Mouse (Mus musculus) ES-E14 (cell line): Measurements from ENCODE around the gene Slc15a4. TPM values are rescaled to one million over a fixed set of nuclear protein-coding genes. Genes with fewer than 3 reads are reported as not detected.

Experiments
- DNase-seq: peaks from one replicate; pipeline ENCODE4 v3.0.0-alpha.2; 2013; ENCODE audit warnings: low read depth, low spot score
- H3K27ac ChIP-seq: 2 replicates; pipeline ENCODE4 v1.5.1; 2012; ENCODE audit warnings: low read depth, mild to moderate bottlenecking, low read length, moderate library complexity, mixed read lengths; ENCODE audit not compliant: poor library complexity, insufficient read depth, severe bottlenecking
- H3K36me3 ChIP-seq: 2 replicates; pipeline ENCODE4 v1.6.1; 2012; ENCODE audit warnings: mild to moderate bottlenecking, low read length, moderate library complexity, mixed read lengths; ENCODE audit not compliant: control insufficient read depth, poor library complexity, insufficient read depth, severe bottlenecking
- H3K4me1 ChIP-seq, 2 experiments: fragments of 150-350 bp in 1 of 2; sonication (generic) in 1 of 2; 2 replicates each; pipeline ENCODE4 v1.6.1; 2012; ENCODE audit warnings: low read length in 2 of 2, mild to moderate bottlenecking in 1 of 2, mixed read lengths in 1 of 2; ENCODE audit not compliant: control insufficient read depth in 2 of 2, insufficient read depth in 2 of 2, poor library complexity in 1 of 2
- H3K4me3 ChIP-seq, 2 experiments: fragments of 150-350 bp in 1 of 2; sonication (generic) in 1 of 2; 2 replicates each; pipeline ENCODE4 v1.5.1; 2012; ENCODE audit warnings: low read length in 2 of 2, low read depth in 1 of 2, mild to moderate bottlenecking in 1 of 2, mixed read lengths in 1 of 2; ENCODE audit not compliant: insufficient read depth in 1 of 2, poor library complexity in 1 of 2, severe bottlenecking in 1 of 2
- H3K9ac ChIP-seq: 2 replicates; pipeline ENCODE4 v1.6.1; 2012; ENCODE audit warnings: low read depth, mild to moderate bottlenecking, low read length, mixed read lengths; ENCODE audit not compliant: poor library complexity, insufficient read depth, severe bottlenecking
- H3K9me3 ChIP-seq: fragments of 150-350 bp; sonication (generic); 2 replicates; pipeline ENCODE4 v1.6.1; 2012; ENCODE audit warnings: low read depth, mild to moderate bottlenecking, low read length; ENCODE audit not compliant: control insufficient read depth, insufficient read depth
- CHD2 ChIP-seq: IDR thresholded peaks from 2 replicates; pipeline ENCODE4 v1.6.1; 2014; ENCODE audit warnings: mild to moderate bottlenecking, low read depth, low read length, inconsistent platforms
- HCFC1 ChIP-seq: IDR thresholded peaks from 2 replicates; pipeline ENCODE4 v1.6.1; 2012; ENCODE audit warnings: low read length, inconsistent platforms, borderline replicate concordance; ENCODE audit not compliant: insufficient read depth
- MAFK ChIP-seq: IDR thresholded peaks from 2 replicates; pipeline ENCODE4 v1.6.1; 2014; ENCODE audit warnings: mild to moderate bottlenecking, low read depth, low read length, inconsistent platforms; ENCODE audit not compliant: insufficient read depth
- ZC3H11A ChIP-seq: IDR thresholded peaks from 2 replicates; pipeline ENCODE4 v1.6.1; 2012; ENCODE audit warnings: low read depth, mild to moderate bottlenecking, inconsistent platforms, low read length, borderline replicate concordance
- ZNF384 ChIP-seq: IDR thresholded peaks from 2 replicates; pipeline ENCODE4 v1.6.1; 2012; ENCODE audit warnings: low read depth, low read length, inconsistent platforms
- in situ Hi-C, 2 experiments: fragments of 600-800 bp; cut with MboI; formaldehyde crosslinking; loops; one replicate each; pipeline ENCODE4 v1.15.1; 2025; ENCODE audit warnings: low sequenced_read_pairs in 2 of 2, inconsistent platforms in 1 of 2; ENCODE audit not compliant: unreplicated experiment in 2 of 2
- total RNA-seq: library from RNA; depleted of rRNA; stranded (reverse); fragments of 300-350 nt; gene quantifications from 2 replicates; pipeline ENCODE4 v1.2.3, GENCODE M21; 2012

Slc15a4 gene
- total RNA-seq, 1 experiment: 50.6 TPM

- DNase-seq: no peak
- H3K4me3 ChIP-seq: peak overlapping the region; percentile 48 to 57
- peaks cover 8% of the 10 kb centered on the region for H3K36me3 ChIP-seq
- peaks cover 3 to 27% of the 10 kb centered on the region in 2 experiments for H3K4me1 ChIP-seq
- H3K27ac ChIP-seq: peak overlapping the region; percentile 74
- no peak for TF ChIP-seq ZNF384
- TF ChIP-seq CHD2: peak; percentile 53; the same call in 1 of the 2 replicates
- no peak for TF ChIP-seq ZC3H11A
- no peak for TF ChIP-seq HCFC1
- peak overlapping the region; percentile 48 for H3K9ac ChIP-seq
- in situ Hi-C loops: no loop called here
- no peaks in the 10 kb centered on the region for H3K9me3 ChIP-seq
These were observed 6.4 kb upstream of the Slc15a4 start for GRCm38 (mm10) chr5:127639067-127639605.

DNA sequence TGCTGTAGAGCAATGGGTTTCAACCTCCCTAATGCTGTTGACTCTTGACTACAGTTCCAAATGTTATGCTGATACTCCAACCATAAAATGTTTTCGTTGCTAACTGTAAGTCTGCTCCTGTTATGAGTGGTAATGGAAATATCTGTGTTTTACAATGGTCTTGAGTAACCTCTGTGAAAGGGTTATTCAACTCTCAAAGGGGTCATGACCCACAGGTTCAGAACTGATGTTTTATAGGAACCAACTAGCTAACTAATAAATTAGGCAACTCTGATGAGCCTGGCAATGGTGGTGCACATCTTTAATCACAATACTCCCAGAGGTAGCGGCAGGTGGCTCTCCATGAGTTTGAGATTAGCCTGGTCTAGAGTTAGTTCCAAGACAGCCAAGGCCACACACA is 5.5 kb upstream of the Slc15a4 start:
- DNase-seq: no peak
- TF ChIP-seq ZNF384 (no peak), HCFC1 (no peak), MAFK (no peak)
- Histone ChIP-seq H3K9ac (no peak overlapping the region), H3K27ac (peak overlapping the region; percentile 74; the same call in 1 of the 2 replicates), H3K4me3 (no peak overlapping the region), H3K4me1 (peaks cover 3 to 29% of the 10 kb centered on the region in 2 experiments), H3K36me3 (peaks cover 6% of the 10 kb centered on the region; the same call in 1 of the 2 replicates), H3K9me3 (no peaks in the 10 kb centered on the region)
- in situ Hi-C loops: no loop called here

DNA sequence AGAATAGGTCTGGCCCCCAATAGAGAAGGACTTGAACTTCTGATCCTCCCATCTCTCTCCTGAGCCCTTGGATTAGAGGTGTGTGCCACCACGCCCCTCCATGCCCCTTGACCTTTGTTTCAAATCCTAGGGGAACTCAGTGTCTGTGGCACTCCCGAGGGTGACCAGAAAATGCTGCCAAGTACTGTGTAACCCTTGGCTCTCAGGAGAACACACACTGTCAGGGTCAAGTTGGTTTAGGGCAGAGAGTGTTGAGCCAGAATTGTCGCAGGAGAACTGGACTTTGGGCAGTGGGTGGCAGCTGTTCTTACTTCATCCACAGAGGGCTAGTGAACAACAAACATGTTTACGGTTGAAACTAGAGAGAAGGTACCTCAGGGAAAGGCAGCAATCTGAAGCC is 4.9 kb upstream of the Slc15a4 start:
- no peak for DNase-seq
- Histone ChIP-seq H3K9ac (no peak overlapping the region), H3K4me3 (no peak overlapping the region), H3K27ac (0 out of 2 replicates have a peak overlapping the region, but pooled peaks have one; percentile 12), H3K9me3 (no peaks in the 10 kb centered on the region), H3K4me1 (peaks cover 3 to 30% of the 10 kb centered on the region in 2 experiments), H3K36me3 (peaks cover 3% of the 10 kb centered on the region; the same call in 1 of the 2 replicates)
- TF ChIP-seq ZNF384 (no peak), CHD2 (no peak), MAFK (no peak), HCFC1 (no peak), ZC3H11A (no peak)
- in situ Hi-C loops: no loop called here

- in situ Hi-C loops: no loop called here
- peak overlapping the region; percentile 81 to 97; a peak in 2 of 4 replicates for H3K4me3 ChIP-seq
- TF ChIP-seq MAFK: no peak
- no peak for TF ChIP-seq CHD2
- no peak for TF ChIP-seq ZC3H11A
- TF ChIP-seq HCFC1: no peak
- no peak for TF ChIP-seq ZNF384
These were observed 969 bp upstream of the Slc15a4 start for GRCm38 (mm10) chr5:127633666-127634065.

More at GRCm38 (mm10) chr5:127633666-127634065, 969 bp upstream of the Slc15a4 start:
- Histone ChIP-seq H3K4me1 (peaks cover 6 to 35% of the 10 kb centered on the region in 2 experiments), H3K27ac (no peak overlapping the region), H3K9me3 (no peaks in the 10 kb centered on the region), H3K36me3 (no peaks in the 10 kb centered on the region), H3K9ac (no peak overlapping the region)
- no peak for DNase-seq
